Mouse (Mus musculus) midbrain, embryonic 13.5 days (tissue): ENCODE results near the gene Fam214a. TPM values are rescaled to one million over a fixed set of nuclear protein-coding genes. Genes with fewer than 3 reads are reported as not detected.

Experiments
- ATAC-seq: fragments of 200-750 bp; cut with Nextera tagmentation; 2 replicates; pipeline ENCODE4 v1.8.0; 2017; ENCODE audit warnings: mild to moderate bottlenecking, moderate TSS enrichment, moderate library complexity
- H3K27ac ChIP-seq: fragments of 300-500 bp; sonication (generic); 2 replicates; pipeline ENCODE4 v1.5.1; 2015; ENCODE audit warnings: inconsistent platforms, mild to moderate bottlenecking, moderate library complexity
- H3K27me3 ChIP-seq: fragments of 300-500 bp; sonication (generic); 2 replicates; pipeline ENCODE4 v1.6.1; 2015; ENCODE audit warnings: mild to moderate bottlenecking, inconsistent platforms
- H3K36me3 ChIP-seq: fragments of 300-500 bp; sonication (generic); 2 replicates; pipeline ENCODE4 v1.6.1; 2015; ENCODE audit warnings: mild to moderate bottlenecking, inconsistent platforms
- H3K4me1 ChIP-seq: fragments of 300-500 bp; sonication (generic); replicated peaks from 2 replicates; pipeline ENCODE4 v1.6.1; 2015; ENCODE audit warnings: inconsistent platforms
- H3K4me2 ChIP-seq: fragments of 300-500 bp; sonication (generic); replicated peaks from 2 replicates; pipeline ENCODE4 v1.6.1; 2015; ENCODE audit warnings: moderate library complexity, mild to moderate bottlenecking, inconsistent platforms
- H3K4me3 ChIP-seq: fragments of 300-500 bp; sonication (generic); replicated peaks from 2 replicates; pipeline ENCODE4 v1.5.1; 2015; ENCODE audit warnings: mild to moderate bottlenecking, inconsistent platforms
- H3K9ac ChIP-seq: fragments of 300-500 bp; sonication (generic); replicated peaks from 2 replicates; pipeline ENCODE4 v1.6.1; 2015; ENCODE audit warnings: mild to moderate bottlenecking, inconsistent platforms
- H3K9me3 ChIP-seq: fragments of 300-500 bp; sonication (generic); 2 replicates; pipeline ENCODE4 v1.6.1; 2016; ENCODE audit warnings: mild to moderate bottlenecking, inconsistent platforms
- WGBS: fragments of 180-500 bp; shearing (Covaris S2); methylation state at CpG from one replicate; pipeline ENCODE4 v1.1.7; 2015; 5-methylcytosine and 5-hydroxymethylcytosine counted together
- polyA plus RNA-seq: library from polyadenylated mRNA; unstranded; fragments of >200 nt; fragmentation: Nextera tagmentation; extraction: Ambion mirVana; gene quantifications from 2 replicates; pipeline ENCODE4 v1.2.1, GENCODE M21; 2015

The Fam214a gene
- polyA plus RNA-seq, 1 experiment from 2014 or later: 31.3 TPM

GRCm38 (mm10) chr9:75040566-75040965 lies 87.9 kb downstream of the Fam214a start:
- no peak overlapping the region for H3K9ac ChIP-seq
- H3K4me1 ChIP-seq: peaks cover 22% of the 10 kb centered on the region
- no peak overlapping the region for H3K4me3 ChIP-seq
- no peak overlapping the region for H3K4me2 ChIP-seq
- no peak for ATAC-seq
- peaks cover 5% of the 10 kb centered on the region; the same call in 1 of the 2 replicates for H3K36me3 ChIP-seq
- whole genome bisulfite sequencing: 95% methylated on average over 2 of the region's 2 CpGs
- no peaks in the 10 kb centered on the region for H3K27me3 ChIP-seq
- no peaks in the 10 kb centered on the region for H3K9me3 ChIP-seq
- H3K27ac ChIP-seq: no peak overlapping the region

GRCm38 (mm10) chr9:75041840-75042525 lies 89.3 kb downstream of the Fam214a start:
- H3K4me1 ChIP-seq: peaks cover 22% of the 10 kb centered on the region
- H3K27ac ChIP-seq: no peak overlapping the region

GRCm38 (mm10) chr9:75043191-75043590 lies 90.5 kb downstream of the Fam214a start:
- Histone ChIP-seq H3K4me2 (no peak overlapping the region), H3K9ac (no peak overlapping the region), H3K27ac (no peak overlapping the region), H3K36me3 (peaks cover 5% of the 10 kb centered on the region; the same call in 1 of the 2 replicates), H3K4me1 (peaks cover 22% of the 10 kb centered on the region), H3K27me3 (no peaks in the 10 kb centered on the region), H3K4me3 (no peak overlapping the region), H3K9me3 (no peaks in the 10 kb centered on the region)
- 97% methylated on average over 2 of the region's 2 CpGs for WGBS
- ATAC-seq: no peak

More at GRCm38 (mm10) chr9:75041840-75042525, 89.3 kb downstream of the Fam214a start:
- no peak for ATAC-seq
- Histone ChIP-seq H3K9me3 (no peaks in the 10 kb centered on the region), H3K9ac (no peak overlapping the region), H3K27me3 (no peaks in the 10 kb centered on the region), H3K36me3 (peaks cover 5% of the 10 kb centered on the region; the same call in 1 of the 2 replicates), H3K4me2 (no peak overlapping the region), H3K4me3 (no peak overlapping the region)
- WGBS: 88% methylated on average over 2 of the region's 2 CpGs

- H3K27me3 ChIP-seq: no peaks in the 10 kb centered on the region
- 0 out of 2 replicates have a peak, but pooled peaks cover 4% of the 10 kb centered on the region for H3K4me1 ChIP-seq
- H3K4me2 ChIP-seq: no peak overlapping the region
- no peak overlapping the region for H3K9ac ChIP-seq
- no peak overlapping the region for H3K4me3 ChIP-seq
- H3K9me3 ChIP-seq: no peaks in the 10 kb centered on the region
- no peak overlapping the region for H3K27ac ChIP-seq
- H3K36me3 ChIP-seq: peaks cover 5% of the 10 kb centered on the region; the same call in 1 of the 2 replicates
- no peak for ATAC-seq
These were observed 94.4 kb downstream of the Fam214a start for GRCm38 (mm10) chr9:75047079-75047478.

GRCm38 (mm10) chr9:75049100-75049499 lies 96.4 kb downstream of the Fam214a start:
- H3K27ac ChIP-seq: no peak overlapping the region
- no peaks in the 10 kb centered on the region for H3K9me3 ChIP-seq
- no peaks in the 10 kb centered on the region for H3K27me3 ChIP-seq
- 91% methylated on average over 3 of the region's 3 CpGs for WGBS
- no peak for ATAC-seq
- H3K4me2 ChIP-seq: no peak overlapping the region
- H3K4me3 ChIP-seq: no peak overlapping the region
- H3K4me1 ChIP-seq: 0 out of 2 replicates have a peak, but pooled peaks cover 4% of the 10 kb centered on the region
- no peak overlapping the region for H3K9ac ChIP-seq
- peaks cover 5% of the 10 kb centered on the region; the same call in 1 of the 2 replicates for H3K36me3 ChIP-seq

GRCm38 (mm10) chr9:75050003-75050402 lies 97.3 kb downstream of the Fam214a start:
- ATAC-seq: peak; percentile 65
- Histone ChIP-seq H3K4me3 (no peak overlapping the region), H3K36me3 (peaks cover 2% of the 10 kb centered on the region; the same call in 1 of the 2 replicates), H3K4me2 (no peak overlapping the region), H3K4me1 (0 out of 2 replicates have a peak, but pooled peaks cover 4% of the 10 kb centered on the region), H3K9ac (no peak overlapping the region), H3K9me3 (no peaks in the 10 kb centered on the region), H3K27ac (no peak overlapping the region), H3K27me3 (no peaks in the 10 kb centered on the region)
- 32% methylated on average over 3 of the region's 3 CpGs for WGBS

GRCm38 (mm10) chr9:75051841-75052240 lies 99.2 kb downstream of the Fam214a start:
- no peak overlapping the region for H3K27ac ChIP-seq
- H3K4me3 ChIP-seq: no peak overlapping the region
- 0 out of 2 replicates have a peak, but pooled peaks cover 4% of the 10 kb centered on the region for H3K4me1 ChIP-seq
- H3K9ac ChIP-seq: no peak overlapping the region
- H3K4me2 ChIP-seq: no peak overlapping the region
- no peak for ATAC-seq
- peaks cover 7% of the 10 kb centered on the region for H3K36me3 ChIP-seq
- no peaks in the 10 kb centered on the region for H3K27me3 ChIP-seq
- no peaks in the 10 kb centered on the region for H3K9me3 ChIP-seq
- 84% methylated on average over 4 of the region's 4 CpGs for WGBS

GRCm38 (mm10) chr9:75055046-75055445 lies 102.4 kb downstream of the Fam214a start:
- Histone ChIP-seq H3K4me1 (0 out of 2 replicates have a peak, but pooled peaks cover 4% of the 10 kb centered on the region), H3K36me3 (peaks cover 27% of the 10 kb centered on the region), H3K27ac (no peak overlapping the region), H3K4me3 (no peak overlapping the region), H3K9me3 (no peaks in the 10 kb centered on the region), H3K27me3 (no peaks in the 10 kb centered on the region), H3K4me2 (no peak overlapping the region), H3K9ac (no peak overlapping the region)
- WGBS: 94% methylated on average over 5 of the region's 5 CpGs
- no peak for ATAC-seq

GRCm38 (mm10) chr9:75064678-75065331 lies 112.1 kb downstream of the Fam214a start:
- Histone ChIP-seq H3K9ac (no peak overlapping the region), H3K36me3 (peaks cover 2% of the 10 kb centered on the region; the same call in 1 of the 2 replicates), H3K27me3 (no peaks in the 10 kb centered on the region), H3K4me3 (no peak overlapping the region), H3K27ac (no peak overlapping the region), H3K4me2 (no peak overlapping the region), H3K4me1 (no peaks in the 10 kb centered on the region), H3K9me3 (no peaks in the 10 kb centered on the region)
- ATAC-seq: no peak
- WGBS: 76% methylated on average over 9 of the region's 9 CpGs

- H3K4me2 ChIP-seq: peak within 1 kb of the TSS; percentile 64
- H3K9me3 ChIP-seq: no peaks in the 10 kb centered on the region
- WGBS: 20% methylated on average over 23 of the region's 23 CpGs
- H3K27ac ChIP-seq: peak within 1 kb of the TSS; percentile 96
- peak within 1 kb of the TSS; percentile 91 for H3K4me3 ChIP-seq
- ATAC-seq: no peak
- H3K27me3 ChIP-seq: no peaks in the 10 kb centered on the region
- peak within 1 kb of the TSS; percentile 94 for H3K9ac ChIP-seq
- peaks cover 31% of the 10 kb centered on the region for H3K4me1 ChIP-seq
- H3K36me3 ChIP-seq: no peaks in the 10 kb centered on the region
These were observed 117.9 kb downstream of the Fam214a start, which contains the start of gene Myo5a for GRCm38 (mm10) chr9:75070457-75071028. Gene Myo5a (plus strand): TSS chr9:75071015.

- WGBS: under 1% methylated on average over 56 of the region's 92 CpGs
- no peaks in the 10 kb centered on the region for H3K9me3 ChIP-seq
- H3K4me2 ChIP-seq: peak overlapping the region; percentile 64
- H3K9ac ChIP-seq: peak overlapping the region; percentile 94
- H3K4me3 ChIP-seq: peak overlapping the region; percentile 91
- no peaks in the 10 kb centered on the region for H3K27me3 ChIP-seq
- ATAC-seq: peak; percentile 97
- H3K36me3 ChIP-seq: no peaks in the 10 kb centered on the region
- peaks cover 31% of the 10 kb centered on the region for H3K4me1 ChIP-seq
- H3K27ac ChIP-seq: peak overlapping the region; percentile 96
These were observed 118.5 kb downstream of the Fam214a start for GRCm38 (mm10) chr9:75071029-75071705.
